Mouse (Mus musculus): ENCODE measurements around the gene Tenm2.

DNA sequence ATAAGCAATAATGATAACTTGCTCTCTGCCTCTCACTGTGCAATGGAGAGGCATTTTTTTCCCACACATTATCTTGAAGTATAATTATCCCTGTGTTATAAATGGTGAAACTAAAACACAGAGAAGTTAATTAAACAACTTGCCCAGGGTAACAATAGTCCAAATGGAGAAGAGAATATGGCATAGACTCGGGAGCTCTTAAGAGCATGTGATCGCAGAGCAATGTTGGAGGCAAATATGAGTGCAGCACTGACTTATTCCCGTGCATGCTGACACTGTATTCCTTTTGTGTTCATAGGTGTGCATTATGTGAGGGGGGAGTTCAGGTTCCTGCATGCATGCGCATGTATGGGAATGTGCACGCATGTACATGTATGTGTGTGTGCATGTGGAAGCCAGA is 870.7 kb downstream of the Tenm2 start:
- TF ChIP-seq CTCF (IDR thresholded peaks at IDR 0.05; ENCODE audit: control insufficient read depth, insufficient read depth, insufficient replicate concordance, low read depth, low read length), result no peak
- TF ChIP-seq POLR2A (IDR thresholded peaks at IDR 0.05; ENCODE audit: control insufficient read depth, low read depth, low read length), result no peak

Data from testis, adult 2 months (tissue).